Mouse (Mus musculus) liver, embryonic 13.5 days (tissue): ENCODE measurements around the gene Paqr9. TPM values are rescaled to one million over a fixed set of nuclear protein-coding genes. Genes with fewer than 3 reads are reported as not detected.
A peak's percentile ranks its signal among the peaks of the same experiment; 100 is the strongest.

ENCODE experiments used
- ATAC-seq: fragments of 200-750 bp; cut with Nextera tagmentation; 2 replicates; pipeline ENCODE4 v1.8.0; 2017; ENCODE audit warnings: low read depth, mild to moderate bottlenecking, moderate number of reproducible peaks, moderate library complexity
- DNase-seq: peaks from one replicate; pipeline ENCODE4 v3.0.0; 2022
- H3K27ac ChIP-seq: fragments of 300-500 bp; sonication (generic); 2 replicates; pipeline ENCODE4 v1.5.1; 2015; ENCODE audit warnings: moderate library complexity, mild to moderate bottlenecking, inconsistent platforms
- H3K27me3 ChIP-seq: fragments of 300-500 bp; sonication (generic); 2 replicates; pipeline ENCODE4 v1.6.1; 2015; ENCODE audit warnings: mild to moderate bottlenecking, inconsistent platforms
- H3K36me3 ChIP-seq: fragments of 300-500 bp; sonication (generic); 2 replicates; pipeline ENCODE4 v1.6.1; 2015; ENCODE audit warnings: mild to moderate bottlenecking, inconsistent platforms
- H3K4me1 ChIP-seq: fragments of 300-500 bp; sonication (generic); replicated peaks from 2 replicates; pipeline ENCODE4 v1.6.1; 2015; ENCODE audit warnings: inconsistent platforms
- H3K4me2 ChIP-seq: fragments of 300-500 bp; sonication (generic); 2 replicates; pipeline ENCODE4 v1.6.1; 2015; ENCODE audit warnings: inconsistent platforms, mild to moderate bottlenecking, moderate library complexity
- H3K4me3 ChIP-seq: fragments of 300-500 bp; sonication (generic); replicated peaks from 2 replicates; pipeline ENCODE4 v1.5.1; 2015; ENCODE audit warnings: mild to moderate bottlenecking, inconsistent platforms
- H3K9ac ChIP-seq: fragments of 300-500 bp; sonication (generic); 2 replicates; pipeline ENCODE4 v1.6.1; 2015; ENCODE audit warnings: mild to moderate bottlenecking, inconsistent platforms
- H3K9me3 ChIP-seq: fragments of 300-500 bp; sonication (generic); replicated peaks from 2 replicates; pipeline ENCODE4 v1.6.1; 2016; ENCODE audit warnings: inconsistent platforms
- whole genome bisulfite sequencing: fragments of 180-500 bp; shearing (Covaris S2); methylation state at CpG from one replicate; pipeline ENCODE4 v1.1.7; 2015; ENCODE audit not compliant: insufficient replicate concordance; 5-methylcytosine and 5-hydroxymethylcytosine counted together
- polyA plus RNA-seq: library from polyadenylated mRNA; unstranded; fragments of >200 nt; fragmentation: Nextera tagmentation; extraction: Ambion mirVana; gene quantifications from 2 replicates; pipeline ENCODE4 v1.2.1, GENCODE M21; 2015

Gene Paqr9
- polyA plus RNA-seq, 1 experiment from 2014 or later, result 8.5 TPM

GRCm38 (mm10) chr9:95578366-95578895, 19.0 kb downstream of the Paqr9 start:
- no peak overlapping the region for H3K4me3 ChIP-seq
- no peaks in the 10 kb centered on the region for H3K36me3 ChIP-seq
- no peaks in the 10 kb centered on the region for H3K9me3 ChIP-seq
- H3K4me1 ChIP-seq, result no peaks in the 10 kb centered on the region; the same call in 1 of the 2 replicates
- H3K9ac ChIP-seq, result no peak overlapping the region
- H3K27me3 ChIP-seq, result peaks cover 25% of the 10 kb centered on the region
- H3K4me2 ChIP-seq, result no peak overlapping the region
- DNase-seq (no peak), ATAC-seq (no peak)
- WGBS, result 72% methylated on average over 5 of the region's 5 CpGs
- no peak overlapping the region for H3K27ac ChIP-seq

- WGBS, result 45% methylated on average over 16 of the region's 16 CpGs
- no peak overlapping the region for H3K4me3 ChIP-seq
- H3K27me3 ChIP-seq, result peaks cover 29% of the 10 kb centered on the region
- H3K9me3 ChIP-seq, result no peaks in the 10 kb centered on the region
- H3K4me2 ChIP-seq, result peak overlapping the region; percentile 38; the same call in 1 of the 2 replicates
- H3K9ac ChIP-seq, result no peak overlapping the region
- no peaks in the 10 kb centered on the region for H3K36me3 ChIP-seq
- ATAC-seq (peak; percentile 79), DNase-seq (no peak)
- no peaks in the 10 kb centered on the region; the same call in 1 of the 2 replicates for H3K4me1 ChIP-seq
- H3K27ac ChIP-seq, result peak overlapping the region; percentile 73
These were observed 21.7 kb downstream of the Paqr9 start for GRCm38 (mm10) chr9:95581021-95581757.

- Histone ChIP-seq H3K9ac (peak overlapping the region; percentile 15; the same call in 1 of the 2 replicates), H3K4me1 (no peaks in the 10 kb centered on the region; the same call in 1 of the 2 replicates), H3K27me3 (peaks cover 29% of the 10 kb centered on the region), H3K9me3 (no peaks in the 10 kb centered on the region), H3K36me3 (no peaks in the 10 kb centered on the region), H3K4me3 (peak overlapping the region; percentile 20; the same call in 1 of the 2 replicates), H3K4me2 (peak overlapping the region; percentile 38), H3K27ac (peak overlapping the region; percentile 73)
- WGBS, result 10% methylated on average over 20 of the region's 20 CpGs
- ATAC-seq (no peak), DNase-seq (no peak)
These were observed 22.5 kb downstream of the Paqr9 start for GRCm38 (mm10) chr9:95581758-95582515.

- Histone ChIP-seq H3K4me2 (no peak overlapping the region), H3K27ac (no peak overlapping the region), H3K9ac (no peak overlapping the region), H3K27me3 (peaks cover 29% of the 10 kb centered on the region), H3K9me3 (no peaks in the 10 kb centered on the region), H3K4me1 (no peaks in the 10 kb centered on the region; the same call in 1 of the 2 replicates), H3K36me3 (no peaks in the 10 kb centered on the region), H3K4me3 (no peak overlapping the region)
- DNase-seq (no peak), ATAC-seq (no peak)
- 31% methylated on average over 8 of the region's 8 CpGs for WGBS
These were observed 23.1 kb downstream of the Paqr9 start for GRCm38 (mm10) chr9:95582555-95582954.

- no peak overlapping the region for H3K27ac ChIP-seq
- H3K36me3 ChIP-seq, result no peaks in the 10 kb centered on the region
- no peaks in the 10 kb centered on the region for H3K4me1 ChIP-seq
- no peak overlapping the region for H3K9ac ChIP-seq
- no peak overlapping the region for H3K4me3 ChIP-seq
- H3K27me3 ChIP-seq, result peaks cover 24% of the 10 kb centered on the region
- ATAC-seq (no peak), DNase-seq (no peak)
- 65% methylated on average over 5 of the region's 5 CpGs for WGBS
- no peak overlapping the region for H3K4me2 ChIP-seq
- H3K9me3 ChIP-seq, result no peaks in the 10 kb centered on the region
These were observed 26.6 kb downstream of the Paqr9 start for GRCm38 (mm10) chr9:95586046-95586445.

GRCm38 (mm10) chr9:95588070-95588469, 28.6 kb downstream of the Paqr9 start:
- Histone ChIP-seq H3K4me2 (no peak overlapping the region), H3K9me3 (no peaks in the 10 kb centered on the region), H3K27ac (no peak overlapping the region), H3K27me3 (peaks cover 6% of the 10 kb centered on the region), H3K4me1 (no peaks in the 10 kb centered on the region), H3K4me3 (no peak overlapping the region), H3K9ac (no peak overlapping the region), H3K36me3 (no peaks in the 10 kb centered on the region)
- 78% methylated on average over 7 of the region's 7 CpGs for WGBS
- ATAC-seq (no peak; the same call in 1 of the 2 replicates), DNase-seq (no peak)

GRCm38 (mm10) chr9:95594291-95594690, 34.8 kb downstream of the Paqr9 start:
- Histone ChIP-seq H3K9ac (no peak overlapping the region), H3K27ac (no peak overlapping the region), H3K4me3 (no peak overlapping the region), H3K4me1 (no peaks in the 10 kb centered on the region), H3K4me2 (no peak overlapping the region), H3K27me3 (peaks cover 9% of the 10 kb centered on the region), H3K36me3 (no peaks in the 10 kb centered on the region), H3K9me3 (no peaks in the 10 kb centered on the region)
- DNase-seq (no peak), ATAC-seq (no peak)
- 67% methylated on average over 4 of the region's 4 CpGs for WGBS

- Histone ChIP-seq H3K4me3 (no peak overlapping the region), H3K9me3 (no peaks in the 10 kb centered on the region), H3K27me3 (peaks cover 11% of the 10 kb centered on the region), H3K36me3 (no peaks in the 10 kb centered on the region), H3K4me2 (no peak overlapping the region), H3K27ac (no peak overlapping the region), H3K4me1 (no peaks in the 10 kb centered on the region), H3K9ac (no peak overlapping the region)
- no peak for ATAC-seq
- DNase-seq, result no peak
- WGBS, result 47% methylated on average over 13 of the region's 13 CpGs
These were observed 38.2 kb downstream of the Paqr9 start for GRCm38 (mm10) chr9:95597466-95598178.

GRCm38 (mm10) chr9:95598179-95598721, 38.8 kb downstream of the Paqr9 start:
- Histone ChIP-seq H3K27ac (no peak overlapping the region), H3K9ac (no peak overlapping the region), H3K36me3 (no peaks in the 10 kb centered on the region), H3K4me3 (no peak overlapping the region), H3K9me3 (no peaks in the 10 kb centered on the region), H3K4me2 (no peak overlapping the region), H3K27me3 (peaks cover 12% of the 10 kb centered on the region), H3K4me1 (no peaks in the 10 kb centered on the region)
- WGBS, result 42% methylated on average over 19 of the region's 19 CpGs
- DNase-seq, result no peak
- no peak for ATAC-seq

GRCm38 (mm10) chr9:95599399-95599798, 39.9 kb downstream of the Paqr9 start:
- H3K4me3 ChIP-seq, result no peak overlapping the region
- WGBS, result 64% methylated on average over 4 of the region's 4 CpGs

GRCm38 (mm10) chr9:95602849-95603248, 43.4 kb downstream of the Paqr9 start:
- Histone ChIP-seq H3K36me3 (no peaks in the 10 kb centered on the region), H3K9me3 (no peaks in the 10 kb centered on the region), H3K4me1 (no peaks in the 10 kb centered on the region), H3K4me3 (no peak overlapping the region), H3K27me3 (peaks cover 14% of the 10 kb centered on the region), H3K4me2 (no peak overlapping the region), H3K27ac (no peak overlapping the region), H3K9ac (no peak overlapping the region)
- no peak for DNase-seq
- no peak for ATAC-seq
- 61% methylated on average over 3 of the region's 3 CpGs for WGBS

More at GRCm38 (mm10) chr9:95599399-95599798, 39.9 kb downstream of the Paqr9 start:
- no peak overlapping the region for H3K9ac ChIP-seq
- ATAC-seq, result no peak
- no peak overlapping the region for H3K4me2 ChIP-seq
- no peaks in the 10 kb centered on the region for H3K4me1 ChIP-seq
- no peaks in the 10 kb centered on the region for H3K36me3 ChIP-seq
- H3K27ac ChIP-seq, result no peak overlapping the region
- no peaks in the 10 kb centered on the region for H3K9me3 ChIP-seq
- DNase-seq, result no peak
- peaks cover 14% of the 10 kb centered on the region for H3K27me3 ChIP-seq
